Mouse (Mus musculus): ENCODE data around the gene Ing2. TPM values are rescaled to one million over a fixed set of nuclear protein-coding genes. Genes with fewer than 3 reads are reported as not detected.

Gene Ing2
- polyA plus RNA-seq (2014; fragmentation: Illumina TruSeq; extraction: RNeasy Lipid Tissue Mini Kit (QIAGEN cat#74804); ENCODE audit: insufficient read depth, low read depth, low replicate concordance), result 20.5 TPM

DNA sequence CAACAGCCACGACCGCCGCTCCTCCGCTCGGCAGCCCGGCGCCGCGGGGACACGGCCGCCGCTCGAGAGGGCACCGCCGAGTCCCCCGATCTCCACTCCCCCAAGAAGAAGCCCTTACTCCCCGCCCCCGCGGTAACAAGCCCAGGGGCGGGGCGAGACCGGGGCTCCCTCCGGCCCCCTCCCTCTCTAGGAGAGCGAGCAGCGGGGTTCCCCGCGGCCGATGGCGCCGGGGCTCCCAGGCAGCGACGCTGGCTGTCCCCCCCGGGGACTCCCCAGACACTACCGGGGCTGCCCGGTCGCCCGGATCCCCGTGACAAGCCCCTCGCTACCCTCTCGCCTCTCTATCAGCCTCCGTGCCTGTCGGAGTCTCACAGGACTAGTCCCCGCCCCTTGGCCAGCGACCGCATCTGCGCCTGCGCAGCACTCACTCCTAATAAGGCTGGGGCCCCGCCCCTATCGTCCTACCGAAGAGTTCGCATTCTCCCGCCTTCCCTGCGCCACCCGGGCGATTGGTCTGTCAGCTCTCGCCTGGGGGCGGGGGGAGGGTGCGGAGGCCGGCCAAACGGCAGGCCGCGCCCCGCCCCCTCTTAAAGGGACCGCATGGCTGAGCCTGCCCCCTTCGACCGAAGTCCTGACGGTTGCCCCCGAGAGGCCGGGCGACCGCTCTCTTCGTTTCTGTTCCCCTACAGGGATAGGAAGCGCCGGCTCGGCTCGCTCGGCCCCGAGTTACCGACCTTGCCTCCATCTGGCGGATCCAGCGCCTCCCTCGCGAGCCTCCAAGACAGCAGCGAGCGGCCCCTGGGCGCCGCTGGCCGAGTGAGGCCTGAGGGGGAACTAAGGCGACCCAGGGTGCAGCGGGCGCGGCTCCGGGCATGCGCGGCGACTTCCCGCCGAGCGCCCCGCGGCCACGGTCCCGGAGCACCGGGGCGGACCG lies at the start of gene Ing2:
TSS of gene Ing2 (minus strand) at position 780 of the 934 bp plus-strand sequence.

DNA sequence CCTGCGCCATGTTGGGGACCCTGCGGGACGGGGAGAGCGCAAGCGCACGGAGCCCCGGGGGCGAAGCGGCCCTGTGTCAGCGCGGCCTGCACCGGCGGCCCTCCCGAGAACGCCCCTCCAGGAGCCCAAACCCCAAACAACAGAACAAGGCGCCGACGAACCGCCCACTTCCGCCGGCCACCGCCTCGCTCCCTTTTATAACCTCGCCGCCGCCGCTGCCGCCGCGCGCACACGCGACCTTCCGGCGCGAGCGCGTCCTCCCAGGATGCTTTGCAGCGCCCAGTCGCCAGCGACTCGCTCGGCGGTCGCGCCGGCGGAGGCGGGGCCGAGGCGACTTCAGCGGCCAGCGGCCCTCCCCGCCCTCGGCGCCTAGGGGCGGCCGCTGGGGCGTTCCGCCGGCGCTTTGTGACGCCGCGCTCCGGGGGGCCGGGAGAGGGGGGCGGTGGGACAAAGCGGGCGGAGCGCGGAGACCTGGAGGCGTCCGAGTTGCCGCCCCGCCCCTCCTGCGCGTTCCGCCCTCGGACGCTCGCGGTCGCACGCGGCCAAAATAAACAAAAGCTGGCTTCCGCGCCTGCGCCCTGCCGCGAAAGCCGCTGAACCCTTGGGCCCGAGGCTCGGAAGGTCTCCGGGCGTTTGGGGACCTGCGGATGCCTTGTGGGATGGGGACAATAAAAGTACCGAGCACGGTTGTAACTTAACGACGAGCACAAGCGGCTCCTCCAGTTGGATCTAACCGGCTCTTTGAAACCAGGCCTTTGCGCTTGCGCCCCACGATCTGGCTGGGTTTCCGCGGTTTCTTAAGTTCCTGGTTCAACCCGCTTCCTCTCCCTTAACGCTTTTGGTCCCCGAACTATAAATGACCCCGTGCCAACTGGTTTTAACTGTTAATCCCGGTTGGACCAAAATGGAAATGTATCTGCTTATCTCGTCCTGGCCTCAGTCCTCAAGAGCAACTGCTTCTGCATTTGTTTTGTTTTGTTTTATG lies 38.7 kb upstream of the Ing2 start, which contains the start of gene Cdkn2aip:
TSS of gene Cdkn2aip (minus strand) at position 172 of the 985 bp plus-strand sequence.

Other genes with a start within 250 kb of the Ing2 start
- 1.5 TPM for gene Stox2, start 229.2 kb downstream of the Ing2 start, polyA plus RNA-seq (2014; fragmentation: Illumina TruSeq; extraction: RNeasy Lipid Tissue Mini Kit (QIAGEN cat#74804); ENCODE audit: insufficient read depth, low read depth, low replicate concordance)
- 10.4 TPM for gene Trappc11, start 142.1 kb downstream of the Ing2 start, polyA plus RNA-seq (2014; fragmentation: Illumina TruSeq; extraction: RNeasy Lipid Tissue Mini Kit (QIAGEN cat#74804); ENCODE audit: insufficient read depth, low read depth, low replicate concordance)
- 11.6 TPM for gene Rwdd4a, start 141.9 kb downstream of the Ing2 start, polyA plus RNA-seq (2014; fragmentation: Illumina TruSeq; extraction: RNeasy Lipid Tissue Mini Kit (QIAGEN cat#74804); ENCODE audit: insufficient read depth, low read depth, low replicate concordance)
- gene Cdkn2aip, start 38.4 kb upstream of the Ing2 start, polyA plus RNA-seq (2014; fragmentation: Illumina TruSeq; extraction: RNeasy Lipid Tissue Mini Kit (QIAGEN cat#74804); ENCODE audit: insufficient read depth, low read depth, low replicate concordance), result 7.3 TPM
- not detected for gene Cldn24, start 146.6 kb upstream of the Ing2 start, polyA plus RNA-seq (2014; fragmentation: Illumina TruSeq; extraction: RNeasy Lipid Tissue Mini Kit (QIAGEN cat#74804); ENCODE audit: insufficient read depth, low read depth, low replicate concordance)
- 1.0 TPM for gene Cldn22, start 148.9 kb upstream of the Ing2 start, polyA plus RNA-seq (2014; fragmentation: Illumina TruSeq; extraction: RNeasy Lipid Tissue Mini Kit (QIAGEN cat#74804); ENCODE audit: insufficient read depth, low read depth, low replicate concordance)